Mouse (Mus musculus) liver, embryonic 14.5 days (tissue): ENCODE measurements at regions not wholly inside any gene's neighbourhood (a gene's known extent, or its start where the extent isn't known, plus 50 kb on each side); places are given as distances from the start of the nearest gene placed in this dataset.

ENCODE experiments used
- ATAC-seq: fragments of 200-750 bp; cut with Nextera tagmentation; 2 replicates; pipeline ENCODE4 v1.8.0; 2017; ENCODE audit warnings: moderate number of reproducible peaks, mild to moderate bottlenecking, moderate library complexity; ENCODE audit not compliant: insufficient read depth
- DNase-seq, 3 experiments: peaks; one replicate each; pipeline ENCODE4 v3.0.0-alpha.2; 2012 to 2013; ENCODE audit warnings: low read depth in 3 of 3, low spot score in 3 of 3
- H3K27ac ChIP-seq: fragments of 300-500 bp; sonication (generic); 2 replicates; pipeline ENCODE4 v1.5.1; 2014; ENCODE audit warnings: moderate library complexity, mild to moderate bottlenecking, control low read depth, inconsistent platforms
- H3K27me3 ChIP-seq: fragments of 300-500 bp; sonication (generic); 2 replicates; pipeline ENCODE4 v1.6.1; 2014; ENCODE audit warnings: mild to moderate bottlenecking, low read length, moderate library complexity; ENCODE audit not compliant: control insufficient read depth, insufficient read depth
- H3K36me3 ChIP-seq: fragments of 300-500 bp; sonication (generic); replicated peaks from 2 replicates; pipeline ENCODE4 v1.6.1; 2014; ENCODE audit warnings: low read depth; ENCODE audit not compliant: control insufficient read depth, insufficient read depth
- H3K4me1 ChIP-seq, 2 experiments: fragments of 200-500 bp in 1 of 2; fragments of 300-500 bp in 1 of 2; sonication (generic) in 1 of 2; replicated peaks; 2 replicates each; pipeline ENCODE4 v1.6.1; 2012 to 2014; ENCODE audit warnings: antibody characterized with exemption in 1 of 2, inconsistent platforms in 1 of 2, low read length in 1 of 2; ENCODE audit not compliant: control insufficient read depth in 2 of 2, insufficient read depth in 2 of 2
- H3K4me2 ChIP-seq: fragments of 300-500 bp; sonication (generic); 2 replicates; pipeline ENCODE4 v1.6.1; 2014; ENCODE audit warnings: low read depth, mild to moderate bottlenecking, control low read depth, moderate library complexity
- H3K4me3 ChIP-seq, 2 experiments: fragments of 200-500 bp in 1 of 2; fragments of 300-500 bp in 1 of 2; sonication (generic) in 1 of 2; 2 replicates each; pipeline ENCODE4 v1.5.1; 2012 to 2014; ENCODE audit warnings: low read depth in 2 of 2, low read length in 2 of 2, mild to moderate bottlenecking in 2 of 2, control low read depth in 1 of 2, inconsistent platforms in 1 of 2, moderate library complexity in 1 of 2; ENCODE audit not compliant: insufficient read depth in 1 of 2
- H3K9ac ChIP-seq: fragments of 300-500 bp; sonication (generic); replicated peaks from 2 replicates; pipeline ENCODE4 v1.6.1; 2014; ENCODE audit warnings: mild to moderate bottlenecking, control low read depth, moderate library complexity
- H3K9me3 ChIP-seq: fragments of 300-500 bp; sonication (generic); 2 replicates; pipeline ENCODE4 v1.6.1; 2016; ENCODE audit warnings: low read length, mixed read lengths; ENCODE audit not compliant: control insufficient read depth
- CTCF ChIP-seq: IDR thresholded peaks from 2 replicates; pipeline ENCODE4 v1.5.1; 2016; ENCODE audit warnings: antibody characterized with exemption, low read depth, control low read depth
- EP300 ChIP-seq: IDR thresholded peaks from 2 replicates; pipeline ENCODE4 v1.6.1; 2016; ENCODE audit warnings: antibody characterized with exemption, low read depth
- WGBS: fragments of 180-500 bp; shearing (Covaris S2); extraction: QIAGEN DNeasy Blood & Tissue Kit; methylation state at CpG from one replicate; pipeline ENCODE4 v1.1.7; 2014; ENCODE audit not compliant: insufficient replicate concordance; 5-methylcytosine and 5-hydroxymethylcytosine counted together

- H3K4me2 ChIP-seq, result no peak overlapping the region
- no peaks in the 10 kb centered on the region for H3K36me3 ChIP-seq
- 63% methylated on average over 11 of the region's 11 CpGs for WGBS
- H3K9me3 ChIP-seq, result no peaks in the 10 kb centered on the region
- DNase-seq (no peak), ATAC-seq (no peak)
- no peak overlapping the region for H3K4me3 ChIP-seq
- no peaks in the 10 kb centered on the region for H3K27me3 ChIP-seq
- H3K27ac ChIP-seq, result no peak overlapping the region
- no peak overlapping the region for H3K9ac ChIP-seq
- TF ChIP-seq EP300 (no peak), CTCF (no peak)
- no peaks in the 10 kb centered on the region for H3K4me1 ChIP-seq
These were observed 385.7 kb downstream of the Olfm4 start for GRCm38 (mm10) chr14:80369448-80370153.

GRCm38 (mm10) chr14:80374290-80374689 is 390.4 kb downstream of the Olfm4 start:
- Histone ChIP-seq H3K9me3 (no peaks in the 10 kb centered on the region), H3K36me3 (no peaks in the 10 kb centered on the region), H3K9ac (no peak overlapping the region), H3K27me3 (no peaks in the 10 kb centered on the region), H3K4me1 (no peaks in the 10 kb centered on the region), H3K27ac (no peak overlapping the region), H3K4me3 (no peak overlapping the region), H3K4me2 (no peak overlapping the region)
- TF ChIP-seq EP300 (no peak), CTCF (no peak)
- no peak for ATAC-seq
- 59% methylated on average over 1 of the region's 1 CpGs for WGBS
- DNase-seq, result no peak

GRCm38 (mm10) chr14:80377064-80377463 is 393.2 kb downstream of the Olfm4 start:
- Histone ChIP-seq H3K9ac (no peak overlapping the region), H3K36me3 (no peaks in the 10 kb centered on the region), H3K4me2 (no peak overlapping the region), H3K4me3 (no peak overlapping the region), H3K4me1 (no peaks in the 10 kb centered on the region), H3K27me3 (no peaks in the 10 kb centered on the region), H3K27ac (no peak overlapping the region), H3K9me3 (no peaks in the 10 kb centered on the region)
- TF ChIP-seq CTCF (no peak), EP300 (no peak)
- ATAC-seq (no peak), DNase-seq (no peak)
- 33% methylated on average over 1 of the region's 1 CpGs for WGBS

- Histone ChIP-seq H3K27ac (no peak overlapping the region), H3K4me1 (no peaks in the 10 kb centered on the region), H3K9me3 (no peaks in the 10 kb centered on the region), H3K36me3 (no peaks in the 10 kb centered on the region), H3K9ac (no peak overlapping the region), H3K4me2 (no peak overlapping the region), H3K4me3 (no peak overlapping the region), H3K27me3 (no peaks in the 10 kb centered on the region)
- 62% methylated on average over 2 of the region's 2 CpGs for WGBS
- TF ChIP-seq EP300, result no peak
- ATAC-seq (no peak), DNase-seq (no peak)
These were observed 407.5 kb downstream of the Olfm4 start for GRCm38 (mm10) chr14:80391418-80391817.

GRCm38 (mm10) chr14:80408317-80408716 is 424.4 kb downstream of the Olfm4 start:
- Histone ChIP-seq H3K4me2 (no peak overlapping the region), H3K9me3 (no peaks in the 10 kb centered on the region), H3K27ac (no peak overlapping the region), H3K36me3 (no peaks in the 10 kb centered on the region), H3K4me3 (no peak overlapping the region), H3K4me1 (no peaks in the 10 kb centered on the region), H3K27me3 (no peaks in the 10 kb centered on the region), H3K9ac (no peak overlapping the region)
- WGBS, result 74% methylated on average over 2 of the region's 2 CpGs
- no peak for TF ChIP-seq CTCF
- no peak for TF ChIP-seq EP300
- ATAC-seq (no peak), DNase-seq (no peak)
